Mouse (Mus musculus): ENCODE results near the gene Efna5.

- TF ChIP-seq CTCF (IDR thresholded peaks at IDR 0.05; ENCODE audit: borderline replicate concordance, insufficient read depth, low read length) (no peak), POLR2A (IDR thresholded peaks at IDR 0.05; ENCODE audit: low read depth, low read length) (no peak)
Measured at GRCm38 (mm10) chr17:62776710-62777109, 104.4 kb downstream of the Efna5 start.
